Mouse (Mus musculus) MEL (cell line): ENCODE results near the gene Spdye4a.

ENCODE experiments used
- CTCF ChIP-seq, 3 experiments: IDR thresholded peaks in 2 of 3; conservative IDR thresholded peaks in 1 of 3; 2 replicates each; pipeline ENCODE4 v1.5.1; 2011 to 2012; ENCODE audit warnings: low read length in 3 of 3, low read depth in 2 of 3, mild to moderate bottlenecking in 2 of 3, improper control_type of control experiment in 1 of 3, inconsistent platforms in 1 of 3, mixed read lengths in 1 of 3, moderate library complexity in 1 of 3; ENCODE audit not compliant: control insufficient read depth in 1 of 3, insufficient read depth in 1 of 3, poor library complexity in 1 of 3, severe bottlenecking in 1 of 3
- EP300 ChIP-seq, 2 experiments: IDR thresholded peaks; 2 replicates each; pipeline ENCODE4 v1.6.1; 2011; ENCODE audit warnings: improper control_type of control experiment in 2 of 2, low read length in 2 of 2, low read depth in 1 of 2, mild to moderate bottlenecking in 1 of 2
- GATA1 ChIP-seq: IDR thresholded peaks from 2 replicates; pipeline ENCODE4 v1.6.1; 2011; ENCODE audit warnings: low read depth, low read length, improper control_type of control experiment
- NRF1 ChIP-seq: IDR thresholded peaks from 2 replicates; pipeline ENCODE4 v1.6.1; 2014; ENCODE audit warnings: low read depth, mild to moderate bottlenecking, inconsistent platforms, low read length, improper control_type of control experiment, moderate library complexity; ENCODE audit not compliant: poor library complexity, insufficient read depth, severe bottlenecking
- POLR2A ChIP-seq, 2 experiments: IDR thresholded peaks; 2 replicates each; pipeline ENCODE4 v1.6.1; 2011 to 2012; ENCODE audit warnings: low read length in 2 of 2, mild to moderate bottlenecking in 2 of 2, control low read depth in 1 of 2, improper control_type of control experiment in 1 of 2, low read depth in 1 of 2, moderate library complexity in 1 of 2; ENCODE audit not compliant: control insufficient read depth in 1 of 2, insufficient read depth in 1 of 2, poor library complexity in 1 of 2
- USF1 ChIP-seq: IDR thresholded peaks from 2 replicates; pipeline ENCODE4 v1.6.1; 2014; ENCODE audit warnings: low read depth, mild to moderate bottlenecking, inconsistent platforms, low read length, improper control_type of control experiment, moderate library complexity
- ZNF384 ChIP-seq: IDR thresholded peaks from 2 replicates; pipeline ENCODE4 v1.6.1; 2012; ENCODE audit warnings: low read depth, mild to moderate bottlenecking, inconsistent platforms, low read length, improper control_type of control experiment

- TF ChIP-seq EP300 (IDR thresholded peaks at IDR 0.05; ENCODE audit: low read depth in 1 of 2, low read length in 2 of 2) (no peak), POLR2A (IDR thresholded peaks at IDR 0.05; ENCODE audit: control insufficient read depth in 1 of 2, insufficient read depth in 1 of 2, low read depth in 1 of 2, low read length in 2 of 2, poor library complexity in 1 of 2) (no peak), CTCF (IDR thresholded peaks at IDR 0.05 in 2 of 3, conservative IDR thresholded peaks at IDR 0.05 in 1 of 3; ENCODE audit: control insufficient read depth in 1 of 3, insufficient read depth in 1 of 3, low read depth in 2 of 3, low read length in 3 of 3, poor library complexity in 1 of 3, severe bottlenecking in 1 of 3) (no peak), GATA1 (no peak), ZNF384 (no peak), NRF1 (no peak), USF1 (no peak)
Measured at GRCm38 (mm10) chr5:143213832-143214231, 12.9 kb downstream of the Spdye4a start.
